Mouse (Mus musculus): ENCODE data around the gene Rassf8. TPM values are rescaled to one million over a fixed set of nuclear protein-coding genes. Genes with fewer than 3 reads are reported as not detected.

The Rassf8 gene
- polyA plus RNA-seq, 1 experiment = 2.9 TPM

DNA sequence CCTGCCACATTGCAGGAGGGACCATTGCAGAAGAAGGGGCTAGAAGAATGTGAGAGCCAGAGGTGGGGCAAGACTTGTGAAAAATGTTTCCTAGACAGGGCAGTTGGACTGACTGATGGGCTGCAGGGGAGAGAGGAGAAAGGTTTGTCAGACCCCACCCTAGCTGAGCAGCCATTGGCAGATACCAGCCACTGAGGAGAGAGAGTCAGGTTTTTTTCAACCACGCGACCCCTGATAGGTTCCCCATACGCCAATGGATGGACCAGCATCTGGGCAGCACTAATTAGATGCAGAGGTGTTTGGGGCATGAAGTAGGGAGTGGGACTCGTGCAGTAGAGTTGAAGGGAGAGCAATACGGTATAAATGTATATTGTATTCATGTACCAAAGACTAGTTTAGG lies 13.7 kb upstream of the Rassf8 start:
- Histone ChIP-seq H3K4me3 (ENCODE audit: extremely low read depth, insufficient read depth, insufficient read length) (no peak overlapping the region), H3K27me3 (ENCODE audit: control insufficient read depth, insufficient read depth, low read length) (no peaks in the 10 kb centered on the region), H3K36me3 (ENCODE audit: control insufficient read depth, insufficient read depth, low read length) (no peaks in the 10 kb centered on the region), H3K4me1 (ENCODE audit: control insufficient read depth, insufficient read depth, insufficient read length) (no peaks in the 10 kb centered on the region), H3K27ac (ENCODE audit: insufficient read depth, low read length) (no peak overlapping the region)
- 87% methylated on average over 5 of the region's 5 CpGs for WGBS
- TF ChIP-seq CTCF (IDR thresholded peaks at IDR 0.05; ENCODE audit: extremely low read depth, insufficient read depth, insufficient read length, insufficient replicate concordance) = no peak
- no peak for TF ChIP-seq POLR2A (IDR thresholded peaks at IDR 0.05; ENCODE audit: low read depth, low read length)
- no peak for DNase-seq (ENCODE audit: low read depth in 1 of 2, low spot score in 2 of 2)

DNA sequence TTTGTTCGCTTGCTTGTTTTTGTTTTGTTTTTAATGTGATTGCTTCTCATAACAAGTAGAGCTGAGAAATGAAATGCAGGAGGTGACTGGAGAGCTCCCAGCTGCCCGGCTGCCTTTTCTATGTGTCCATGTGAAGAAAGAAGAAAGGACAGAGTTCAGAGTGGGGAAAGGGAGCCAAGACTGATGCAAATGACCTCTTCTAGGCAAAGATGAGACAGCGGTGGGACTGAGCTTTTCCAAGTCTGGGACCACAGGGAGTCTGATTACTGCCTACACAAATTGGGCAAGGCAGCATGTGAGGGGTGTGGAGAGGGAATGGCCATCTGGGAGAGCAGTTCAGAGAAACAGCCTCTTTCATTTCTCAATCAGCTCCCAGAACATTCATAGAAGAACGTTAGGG lies 13.3 kb upstream of the Rassf8 start:
- Histone ChIP-seq H3K36me3 (ENCODE audit: control insufficient read depth, insufficient read depth, low read length) (no peaks in the 10 kb centered on the region), H3K4me1 (ENCODE audit: control insufficient read depth, insufficient read depth, insufficient read length) (no peaks in the 10 kb centered on the region), H3K4me3 (ENCODE audit: extremely low read depth, insufficient read depth, insufficient read length) (no peak overlapping the region), H3K27me3 (ENCODE audit: control insufficient read depth, insufficient read depth, low read length) (no peaks in the 10 kb centered on the region), H3K27ac (ENCODE audit: insufficient read depth, low read length) (no peak overlapping the region)
- 69% methylated on average over 4 of the region's 4 CpGs for WGBS
- no peak for TF ChIP-seq CTCF (IDR thresholded peaks at IDR 0.05; ENCODE audit: extremely low read depth, insufficient read depth, insufficient read length, insufficient replicate concordance)
- DNase-seq (ENCODE audit: low read depth in 1 of 2, low spot score in 2 of 2) = no peak

DNA sequence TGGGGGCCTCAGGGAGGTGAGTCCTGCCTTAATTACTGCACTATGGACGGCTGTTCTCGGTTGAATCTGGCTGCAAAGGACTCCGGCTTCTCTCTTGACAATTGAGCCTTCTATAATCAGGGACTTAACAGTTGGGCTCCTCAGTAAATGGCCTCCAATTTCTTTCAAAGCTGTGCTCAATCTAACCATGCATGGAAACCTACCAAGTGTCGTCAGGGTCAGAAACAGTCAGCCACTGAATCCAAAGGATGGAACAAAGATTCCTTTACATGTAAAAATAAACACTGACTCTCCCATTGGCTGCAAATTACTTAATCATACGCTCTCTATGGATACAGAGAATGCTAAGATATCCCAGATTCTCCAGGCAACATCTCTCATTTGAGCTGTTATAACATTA lies 12.6 kb upstream of the Rassf8 start:
- no peak overlapping the region for H3K27ac ChIP-seq (ENCODE audit: insufficient read depth, low read length)
- no peaks in the 10 kb centered on the region for H3K4me1 ChIP-seq (ENCODE audit: control insufficient read depth, insufficient read depth, insufficient read length)
- TF ChIP-seq POLR2A (IDR thresholded peaks at IDR 0.05; ENCODE audit: low read depth, low read length) = no peak
- no peak for TF ChIP-seq CTCF (IDR thresholded peaks at IDR 0.05; ENCODE audit: extremely low read depth, insufficient read depth, insufficient read length, insufficient replicate concordance)

DNA sequence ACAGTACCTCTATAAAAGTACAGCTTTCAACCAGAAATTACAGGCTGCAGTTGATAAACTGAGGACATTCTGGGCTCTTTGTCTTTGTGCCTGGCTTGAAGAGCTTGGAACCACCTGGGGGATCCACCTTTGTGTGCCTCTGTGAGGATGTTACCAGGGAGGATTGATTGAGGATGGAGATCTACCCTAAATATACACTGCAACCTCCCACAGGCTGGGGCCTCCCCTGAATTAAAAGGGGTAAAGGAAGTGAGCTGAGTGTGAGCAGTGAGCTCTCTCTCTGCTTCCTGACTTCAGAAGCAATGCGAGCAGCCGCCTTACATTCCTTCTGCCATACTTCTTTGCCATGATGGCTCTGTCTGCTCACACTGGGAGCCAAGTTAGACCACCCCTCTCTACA lies 10.4 kb upstream of the Rassf8 start:
- Histone ChIP-seq H3K27ac (ENCODE audit: insufficient read depth, low read length) (no peak overlapping the region), H3K4me1 (ENCODE audit: control insufficient read depth, insufficient read depth, insufficient read length) (no peaks in the 10 kb centered on the region), H3K4me3 (ENCODE audit: extremely low read depth, insufficient read depth, insufficient read length) (no peak overlapping the region), H3K36me3 (ENCODE audit: control insufficient read depth, insufficient read depth, low read length) (no peaks in the 10 kb centered on the region), H3K27me3 (ENCODE audit: control insufficient read depth, insufficient read depth, low read length) (no peaks in the 10 kb centered on the region)
- 30% methylated on average over 2 of the region's 2 CpGs for WGBS
- TF ChIP-seq CTCF (IDR thresholded peaks at IDR 0.05; ENCODE audit: extremely low read depth, insufficient read depth, insufficient read length, insufficient replicate concordance) (no peak), POLR2A (IDR thresholded peaks at IDR 0.05; ENCODE audit: low read depth, low read length) (no peak)
- no peak for DNase-seq (ENCODE audit: low read depth in 1 of 2, low spot score in 2 of 2)

More for the DNA sequence above, 12.6 kb upstream of the Rassf8 start:
- no peak overlapping the region for H3K4me3 ChIP-seq (ENCODE audit: extremely low read depth, insufficient read depth, insufficient read length)
- no peak for DNase-seq (ENCODE audit: low read depth in 1 of 2, low spot score in 2 of 2)
- no peaks in the 10 kb centered on the region for H3K27me3 ChIP-seq (ENCODE audit: control insufficient read depth, insufficient read depth, low read length)
- no peaks in the 10 kb centered on the region for H3K36me3 ChIP-seq (ENCODE audit: control insufficient read depth, insufficient read depth, low read length)
- 83% methylated on average over 5 of the region's 5 CpGs for WGBS

DNA sequence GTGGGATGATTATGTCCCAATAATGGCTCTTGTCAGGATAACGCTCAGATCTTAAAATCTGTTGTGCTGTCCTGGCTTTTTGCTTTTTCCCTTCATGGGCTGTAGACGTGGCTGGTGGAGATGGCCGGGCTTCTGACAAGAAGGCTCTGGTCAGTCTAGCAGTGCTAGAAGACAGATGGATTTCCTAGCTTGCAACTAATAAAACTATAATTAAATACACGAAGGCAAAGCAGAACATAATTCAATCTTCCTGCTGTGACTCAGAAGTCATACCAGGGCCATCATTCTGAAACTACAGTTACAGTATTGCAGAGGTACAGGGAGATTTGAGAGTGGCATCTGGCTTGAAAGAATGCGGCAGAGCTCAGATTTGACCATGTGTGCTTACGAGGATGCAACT lies 7.3 kb upstream of the Rassf8 start:
- no peak overlapping the region for H3K4me3 ChIP-seq (ENCODE audit: extremely low read depth, insufficient read depth, insufficient read length)
- no peak overlapping the region for H3K27ac ChIP-seq (ENCODE audit: insufficient read depth, low read length)
- H3K4me1 ChIP-seq (ENCODE audit: control insufficient read depth, insufficient read depth, insufficient read length) = no peaks in the 10 kb centered on the region
- no peak for DNase-seq (ENCODE audit: low read depth in 1 of 2, low spot score in 2 of 2)
- H3K27me3 ChIP-seq (ENCODE audit: control insufficient read depth, insufficient read depth, low read length) = peaks cover 2% of the 10 kb centered on the region; the same call in 1 of the 2 replicates
- WGBS = 88% methylated on average over 6 of the region's 6 CpGs
- no peak for TF ChIP-seq CTCF (IDR thresholded peaks at IDR 0.05; ENCODE audit: extremely low read depth, insufficient read depth, insufficient read length, insufficient replicate concordance)
- TF ChIP-seq POLR2A (IDR thresholded peaks at IDR 0.05; ENCODE audit: low read depth, low read length) = no peak
- no peaks in the 10 kb centered on the region for H3K36me3 ChIP-seq (ENCODE audit: control insufficient read depth, insufficient read depth, low read length)

DNA sequence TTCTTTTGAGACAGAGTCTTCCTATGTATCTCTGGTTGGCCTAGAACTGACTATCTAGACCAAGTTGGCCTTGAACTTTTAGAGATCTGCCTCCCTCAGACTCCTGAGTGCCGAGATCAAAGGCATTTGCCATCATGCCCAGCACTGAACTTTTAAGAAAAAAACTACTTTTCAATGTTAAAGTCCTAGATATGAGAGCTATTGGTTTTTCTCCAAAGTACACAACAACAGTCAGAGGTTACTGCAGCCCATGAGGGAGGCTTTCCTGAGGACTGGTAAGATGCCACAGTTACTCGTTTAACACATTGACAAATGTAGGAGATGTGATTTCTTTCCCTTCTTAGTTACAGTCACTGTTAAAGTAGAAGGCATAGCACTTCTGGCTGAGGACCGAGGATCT lies 6.5 kb upstream of the Rassf8 start:
- DNase-seq (ENCODE audit: low read depth in 1 of 2, low spot score in 2 of 2) = no peak
- Histone ChIP-seq H3K27me3 (ENCODE audit: control insufficient read depth, insufficient read depth, low read length) (peaks cover 2% of the 10 kb centered on the region; the same call in 1 of the 2 replicates), H3K4me1 (ENCODE audit: control insufficient read depth, insufficient read depth, insufficient read length) (no peaks in the 10 kb centered on the region), H3K27ac (ENCODE audit: insufficient read depth, low read length) (no peak overlapping the region), H3K4me3 (ENCODE audit: extremely low read depth, insufficient read depth, insufficient read length) (no peak overlapping the region), H3K36me3 (ENCODE audit: control insufficient read depth, insufficient read depth, low read length) (no peaks in the 10 kb centered on the region)
- 88% methylated on average over 3 of the region's 3 CpGs for WGBS
- TF ChIP-seq POLR2A (IDR thresholded peaks at IDR 0.05; ENCODE audit: low read depth, low read length) = no peak
- TF ChIP-seq CTCF (IDR thresholded peaks at IDR 0.05; ENCODE audit: extremely low read depth, insufficient read depth, insufficient read length, insufficient replicate concordance) = no peak

DNA sequence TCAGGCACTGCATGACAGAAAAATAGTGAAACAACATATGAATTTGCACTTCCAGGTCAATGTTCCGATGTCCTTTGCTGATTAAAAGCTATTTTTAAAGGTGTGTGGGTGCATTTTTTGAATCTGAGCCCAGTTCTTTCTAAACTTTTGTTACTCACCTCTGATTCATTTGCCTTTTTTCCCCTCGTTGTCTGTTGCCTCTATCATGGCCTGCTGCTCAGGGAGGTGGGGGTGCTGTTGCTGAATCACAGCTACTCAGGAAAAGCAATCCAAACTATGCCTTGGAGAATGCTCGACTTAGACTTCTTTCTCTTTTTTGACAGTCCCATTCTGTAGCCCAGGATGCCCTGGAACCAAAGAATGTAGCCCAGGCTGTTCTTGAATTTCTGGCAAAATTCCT lies 1.3 kb upstream of the Rassf8 start:
- Histone ChIP-seq H3K4me3 (ENCODE audit: extremely low read depth, insufficient read depth, insufficient read length) (no peak overlapping the region), H3K27me3 (ENCODE audit: control insufficient read depth, insufficient read depth, low read length) (peaks cover 9% of the 10 kb centered on the region; the same call in 1 of the 2 replicates), H3K36me3 (ENCODE audit: control insufficient read depth, insufficient read depth, low read length) (no peaks in the 10 kb centered on the region), H3K4me1 (ENCODE audit: control insufficient read depth, insufficient read depth, insufficient read length) (peaks cover 2% of the 10 kb centered on the region; the same call in 1 of the 2 replicates), H3K27ac (ENCODE audit: insufficient read depth, low read length) (no peak overlapping the region)
- TF ChIP-seq POLR2A (IDR thresholded peaks at IDR 0.05; ENCODE audit: low read depth, low read length) (no peak), CTCF (IDR thresholded peaks at IDR 0.05; ENCODE audit: extremely low read depth, insufficient read depth, insufficient read length, insufficient replicate concordance) (no peak)
- 47% methylated on average over 3 of the region's 3 CpGs for WGBS
- DNase-seq (ENCODE audit: low read depth in 1 of 2, low spot score in 2 of 2) = no peak
